Mouse (Mus musculus): ENCODE results near the gene Cyp4b1. TPM values are rescaled to one million over a fixed set of nuclear protein-coding genes. Genes with fewer than 3 reads are reported as not detected.
"Not testable (repeated sequence)": the region's sequence is repeated elsewhere in the genome, so short reads cannot be mapped to it uniquely, and the experiment has no call there.

The Cyp4b1 gene
- polyA plus RNA-seq (2012; ENCODE audit: insufficient read depth, insufficient read length, missing spikeins): not detected in 2 replicates

DNA sequence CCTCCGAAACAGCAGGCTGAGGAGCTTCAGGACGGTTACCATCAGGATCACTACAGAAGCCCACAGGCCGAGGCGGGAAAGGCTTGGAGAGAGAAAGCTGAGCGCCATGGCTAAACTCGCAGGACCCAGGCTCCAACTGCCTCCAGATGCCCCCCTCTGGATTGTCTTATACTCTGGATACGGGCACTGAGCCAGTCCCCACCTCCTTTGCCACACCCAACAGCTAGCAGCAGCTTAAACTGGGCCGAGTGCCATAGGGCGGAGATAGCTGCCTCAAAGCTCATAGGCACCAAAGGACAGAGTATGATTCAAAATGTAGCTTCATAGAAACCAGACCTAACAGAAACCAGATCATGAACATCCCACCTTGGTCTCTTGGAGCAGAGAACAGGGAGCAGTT is at the start of gene Cyp4b1:
TSS of gene Cyp4b1 (minus strand) at position 144 of the 400 bp plus-strand sequence.
- Histone ChIP-seq H3K4me3 (ENCODE audit: insufficient read depth, low read length) (no peak within 1 kb of the TSS), H3K27ac (ENCODE audit: insufficient read depth, low read depth, low read length) (no peak within 1 kb of the TSS), H3K4me1 (ENCODE audit: control insufficient read depth, insufficient read depth, low read length) (no peaks in the 10 kb centered on the region)
- no peak for TF ChIP-seq CTCF (IDR thresholded peaks at IDR 0.05; ENCODE audit: low read depth, low read length)
- no peak for TF ChIP-seq POLR2A (IDR thresholded peaks at IDR 0.05; ENCODE audit: borderline replicate concordance, low read depth, low read length)

DNA sequence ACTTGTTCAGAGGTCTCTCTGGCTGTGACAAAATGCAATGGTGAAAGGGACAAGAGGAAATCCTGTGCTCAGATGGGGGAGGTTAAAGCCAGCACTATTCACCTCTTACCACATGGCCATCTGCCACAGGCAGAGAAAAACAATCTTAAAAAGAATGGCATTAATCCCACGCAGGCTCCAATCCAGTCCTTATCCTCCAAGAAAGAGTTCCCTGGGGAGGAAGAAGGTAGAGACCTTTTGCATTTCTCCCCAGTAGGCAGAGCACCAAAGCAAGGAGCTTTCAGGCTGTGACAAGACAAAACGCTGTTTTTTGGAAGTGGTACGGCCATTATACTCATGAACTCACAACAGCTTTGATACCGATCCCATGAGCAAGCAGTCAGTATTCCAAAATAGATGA is 38.8 kb upstream of the Cyp4b1 start:
- Histone ChIP-seq H3K4me3 (ENCODE audit: insufficient read depth, low read length) (no peak overlapping the region), H3K27ac (ENCODE audit: insufficient read depth, low read depth, low read length) (no peak overlapping the region), H3K4me1 (ENCODE audit: control insufficient read depth, insufficient read depth, low read length) (no peaks in the 10 kb centered on the region)
- TF ChIP-seq CTCF (IDR thresholded peaks at IDR 0.05; ENCODE audit: low read depth, low read length) (no peak), POLR2A (IDR thresholded peaks at IDR 0.05; ENCODE audit: borderline replicate concordance, low read depth, low read length) (no peak)

DNA sequence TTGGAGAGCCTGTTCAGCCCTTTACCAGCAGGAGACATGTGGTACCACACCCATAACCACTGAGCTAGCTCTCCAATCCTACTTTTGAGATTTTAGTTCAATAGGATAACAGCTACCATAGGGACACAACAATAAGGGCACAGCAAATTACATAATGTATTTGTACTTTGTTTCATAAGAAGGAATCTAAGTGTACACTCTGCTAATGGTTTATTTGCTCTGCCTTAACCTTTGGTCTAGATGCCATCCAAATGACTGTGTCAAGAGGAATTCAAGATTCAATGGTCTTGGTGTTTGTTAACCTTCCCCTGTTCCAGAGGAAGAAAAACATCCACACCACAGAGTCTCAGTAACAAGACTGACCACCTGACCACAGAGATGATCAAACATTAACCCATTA is 11.7 kb upstream of the Cyp4b1 start:
- Histone ChIP-seq H3K4me3 (ENCODE audit: insufficient read depth, low read length) (no peak overlapping the region), H3K4me1 (ENCODE audit: control insufficient read depth, insufficient read depth, low read length) (no peaks in the 10 kb centered on the region), H3K27ac (ENCODE audit: insufficient read depth, low read depth, low read length) (no peak overlapping the region)
- TF ChIP-seq CTCF (IDR thresholded peaks at IDR 0.05; ENCODE audit: low read depth, low read length) (no peak), POLR2A (IDR thresholded peaks at IDR 0.05; ENCODE audit: borderline replicate concordance, low read depth, low read length) (no peak)

DNA sequence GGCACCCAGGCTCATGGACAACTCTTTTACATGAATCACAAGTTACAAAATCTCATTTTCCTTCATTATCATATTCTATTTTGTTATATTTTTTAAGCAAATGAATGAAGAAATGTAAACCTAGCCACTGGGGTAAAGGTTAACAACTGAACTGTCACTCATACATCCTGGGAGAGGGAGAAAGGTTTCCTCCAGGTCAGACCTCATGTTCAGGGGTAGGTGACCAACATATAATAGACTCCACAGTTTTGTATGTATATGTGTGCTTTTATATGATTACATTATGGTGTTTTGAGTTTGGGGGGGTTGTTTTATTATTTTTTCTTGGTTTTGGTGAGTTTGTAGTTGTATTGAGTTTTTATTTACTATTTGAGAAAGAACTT is 10.3 kb upstream of the Cyp4b1 start:
- H3K27ac ChIP-seq (ENCODE audit: insufficient read depth, low read depth, low read length): no peak overlapping the region
- TF ChIP-seq CTCF (IDR thresholded peaks at IDR 0.05; ENCODE audit: low read depth, low read length) (no peak), POLR2A (IDR thresholded peaks at IDR 0.05; ENCODE audit: borderline replicate concordance, low read depth, low read length) (no peak)
- H3K4me1 ChIP-seq (ENCODE audit: control insufficient read depth, insufficient read depth, low read length): no peaks in the 10 kb centered on the region
- no peak overlapping the region for H3K4me3 ChIP-seq (ENCODE audit: insufficient read depth, low read length)

DNA sequence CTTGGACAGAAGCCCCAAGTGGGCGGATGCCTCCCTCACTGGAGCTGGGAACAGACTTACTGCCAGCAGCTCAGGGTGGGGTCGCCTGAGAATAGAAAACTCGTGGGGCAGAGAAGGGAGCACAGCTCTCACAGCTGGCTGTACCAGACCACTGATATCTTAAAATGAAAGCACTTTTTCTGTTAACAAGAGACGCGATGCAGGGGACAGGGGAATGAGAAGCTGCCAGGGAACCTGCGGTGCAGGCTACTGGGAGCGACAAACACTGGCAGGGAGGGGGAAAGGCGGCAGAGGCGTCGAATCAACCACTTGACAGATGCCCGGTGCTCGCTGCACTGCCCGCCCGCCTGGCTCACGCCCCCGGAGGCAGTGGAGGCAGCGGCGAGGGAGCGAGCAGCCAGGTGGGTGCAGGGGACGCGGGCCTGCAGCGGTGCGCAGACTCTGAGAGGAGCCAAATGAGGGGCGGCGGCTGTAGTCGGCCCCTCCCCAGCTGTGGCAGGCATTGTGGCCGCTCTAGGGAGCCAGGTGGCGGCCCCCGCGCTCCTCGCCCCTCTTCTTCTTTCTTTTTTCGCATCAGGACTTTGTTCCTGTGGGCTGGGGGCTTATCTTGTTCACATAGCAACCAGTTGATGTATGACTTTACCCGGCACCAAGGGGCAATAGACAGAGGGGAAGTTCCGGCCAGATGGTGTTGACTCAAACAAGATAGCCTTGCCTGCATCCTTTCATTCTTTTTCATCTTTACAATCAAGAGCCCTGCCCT is 9.8 kb upstream of the Cyp4b1 start:
- no peak for TF ChIP-seq CTCF (IDR thresholded peaks at IDR 0.05; ENCODE audit: low read depth, low read length)
- no peak for TF ChIP-seq POLR2A (IDR thresholded peaks at IDR 0.05; ENCODE audit: borderline replicate concordance, low read depth, low read length)
- Histone ChIP-seq H3K4me3 (ENCODE audit: insufficient read depth, low read length) (no peak overlapping the region), H3K4me1 (ENCODE audit: control insufficient read depth, insufficient read depth, low read length) (no peaks in the 10 kb centered on the region), H3K27ac (ENCODE audit: insufficient read depth, low read depth, low read length) (no peak overlapping the region)

DNA sequence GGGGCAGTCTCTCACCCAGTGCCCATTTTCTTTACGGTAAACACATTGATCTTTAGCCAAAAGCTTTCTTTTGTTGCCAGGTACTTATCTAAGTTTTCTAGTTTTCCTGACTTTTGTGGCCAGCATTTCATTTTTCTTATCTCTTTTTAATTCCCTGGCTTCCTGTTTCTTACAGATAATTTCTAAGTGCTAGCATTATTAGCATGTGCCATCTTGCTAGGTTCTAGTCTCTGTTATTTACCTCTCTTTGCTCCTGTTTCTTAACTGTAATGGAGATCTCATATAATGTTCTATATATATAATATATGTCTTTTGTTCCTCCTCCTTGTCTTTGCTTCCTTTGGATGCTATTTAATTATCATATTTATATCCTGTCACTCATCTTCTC is 9.0 kb upstream of the Cyp4b1 start:
- not testable (repeated sequence) for H3K4me1 ChIP-seq (ENCODE audit: control insufficient read depth, insufficient read depth, low read length); H3K4me3 ChIP-seq (ENCODE audit: insufficient read depth, low read length); H3K27ac ChIP-seq (ENCODE audit: insufficient read depth, low read depth, low read length)

DNA sequence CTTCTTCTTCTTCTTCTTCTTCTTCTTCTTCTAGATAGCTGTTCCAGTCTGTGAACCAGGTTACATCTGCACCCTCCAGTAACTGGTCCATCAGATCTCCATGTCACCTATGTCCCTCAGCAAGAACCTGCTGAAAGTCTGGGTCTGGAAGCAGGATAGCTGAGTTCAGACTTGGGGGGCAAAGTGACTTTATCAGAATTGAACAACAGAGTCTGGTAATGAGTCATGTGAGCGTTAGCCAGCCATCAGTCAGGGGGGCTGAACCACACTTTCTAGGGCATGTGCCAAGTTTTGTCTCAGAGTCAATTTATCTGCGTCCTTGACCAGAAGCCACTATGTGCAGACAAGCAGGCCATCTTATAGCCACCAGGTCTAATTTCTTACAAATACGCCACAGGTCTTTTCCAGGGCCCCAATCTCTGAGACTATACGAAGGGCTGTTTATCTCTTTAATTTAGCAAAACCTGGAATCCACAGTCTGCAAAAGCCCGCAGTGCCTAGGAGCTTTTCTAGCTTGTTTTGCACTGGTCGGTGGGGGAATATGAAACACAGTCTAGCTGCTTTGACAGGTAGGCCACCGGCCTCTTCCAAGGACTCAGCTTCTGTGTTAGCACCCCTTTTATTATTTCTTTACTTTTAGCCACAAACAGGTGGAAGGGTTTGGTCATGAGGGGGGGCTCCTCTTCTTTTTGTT is 8.5 kb upstream of the Cyp4b1 start:
- not testable (repeated sequence) for H3K4me3 ChIP-seq (ENCODE audit: insufficient read depth, low read length); H3K27ac ChIP-seq (ENCODE audit: insufficient read depth, low read depth, low read length)

DNA sequence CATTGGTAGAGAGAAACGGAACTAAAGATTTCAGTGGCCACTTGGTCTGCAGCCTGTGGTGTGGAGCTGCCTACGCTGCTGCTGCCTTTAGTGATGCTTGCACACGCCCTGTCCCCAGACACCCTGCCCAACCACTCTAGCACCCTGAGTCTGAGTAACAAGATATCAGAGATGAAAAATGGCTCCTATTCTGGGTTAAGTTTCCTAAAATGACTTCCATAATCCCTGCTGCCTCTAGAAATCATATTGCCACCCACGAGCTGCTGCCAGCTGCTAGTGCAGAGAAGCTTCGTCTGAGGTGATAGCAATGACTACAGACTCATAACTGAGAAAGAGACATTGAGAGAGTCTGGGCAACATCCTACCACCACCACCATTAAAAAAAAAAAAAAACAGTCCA is 3.3 kb upstream of the Cyp4b1 start:
- Histone ChIP-seq H3K4me3 (ENCODE audit: insufficient read depth, low read length) (no peak overlapping the region), H3K4me1 (ENCODE audit: control insufficient read depth, insufficient read depth, low read length) (no peaks in the 10 kb centered on the region), H3K27ac (ENCODE audit: insufficient read depth, low read depth, low read length) (no peak overlapping the region)
- TF ChIP-seq CTCF (IDR thresholded peaks at IDR 0.05; ENCODE audit: low read depth, low read length): no peak
- TF ChIP-seq POLR2A (IDR thresholded peaks at IDR 0.05; ENCODE audit: borderline replicate concordance, low read depth, low read length): no peak

More for the DNA sequence above, 8.5 kb upstream of the Cyp4b1 start:
- not testable (repeated sequence) for H3K4me1 ChIP-seq (ENCODE audit: control insufficient read depth, insufficient read depth, low read length)

DNA sequence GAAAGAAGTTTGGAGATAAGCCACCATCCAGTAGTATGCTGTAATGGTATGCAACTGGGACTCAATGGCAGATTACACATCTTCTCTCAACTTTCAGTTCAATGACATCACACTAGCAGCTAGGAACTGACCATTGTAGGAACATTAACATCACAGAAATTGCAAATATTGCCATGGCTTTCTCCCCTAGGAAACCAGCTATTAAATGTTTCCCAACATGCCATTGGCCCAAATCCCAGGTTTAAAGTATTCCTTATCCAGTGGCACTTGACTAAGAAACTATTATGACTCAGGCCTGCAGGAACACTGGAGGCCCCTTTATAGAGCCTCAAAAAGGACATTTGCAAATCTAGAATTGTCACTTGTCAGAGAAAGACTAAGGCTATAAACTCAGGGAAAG is 1.8 kb upstream of the Cyp4b1 start:
- TF ChIP-seq CTCF (IDR thresholded peaks at IDR 0.05; ENCODE audit: low read depth, low read length) (no peak), POLR2A (IDR thresholded peaks at IDR 0.05; ENCODE audit: borderline replicate concordance, low read depth, low read length) (no peak)
- Histone ChIP-seq H3K4me3 (ENCODE audit: insufficient read depth, low read length) (no peak overlapping the region), H3K4me1 (ENCODE audit: control insufficient read depth, insufficient read depth, low read length) (no peaks in the 10 kb centered on the region), H3K27ac (ENCODE audit: insufficient read depth, low read depth, low read length) (no peak overlapping the region)

DNA sequence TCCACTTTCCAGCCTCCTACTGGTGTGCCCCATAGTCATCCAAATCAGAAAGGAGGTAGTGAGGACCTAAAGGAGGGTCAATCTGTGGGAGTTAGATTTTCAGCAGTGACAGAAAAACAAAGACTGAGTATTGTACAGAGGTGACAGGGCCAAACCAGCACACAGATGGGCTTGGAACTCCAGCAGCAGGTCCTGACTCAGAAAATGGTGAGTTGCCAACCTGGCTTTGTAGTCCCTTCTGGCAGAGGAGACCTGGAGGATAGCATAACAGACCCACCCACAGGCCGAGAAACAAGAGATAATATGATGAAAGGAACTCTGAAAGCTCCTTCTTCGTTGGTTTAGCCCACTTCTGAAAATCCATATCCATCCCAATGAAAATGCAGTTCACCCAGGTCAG is 1.2 kb upstream of the Cyp4b1 start:
- Histone ChIP-seq H3K27ac (ENCODE audit: insufficient read depth, low read depth, low read length) (no peak overlapping the region), H3K4me3 (ENCODE audit: insufficient read depth, low read length) (no peak overlapping the region), H3K4me1 (ENCODE audit: control insufficient read depth, insufficient read depth, low read length) (no peaks in the 10 kb centered on the region)
- TF ChIP-seq CTCF (IDR thresholded peaks at IDR 0.05; ENCODE audit: low read depth, low read length): no peak
- TF ChIP-seq POLR2A (IDR thresholded peaks at IDR 0.05; ENCODE audit: borderline replicate concordance, low read depth, low read length): no peak
